Mouse (Mus musculus) olfactory bulb, adult 2 months (tissue): Measurements from ENCODE around the gene Serpini1.

Experiments
- CTCF ChIP-seq: fragments of 200-500 bp; IDR thresholded peaks from 2 replicates; pipeline ENCODE4 v1.5.1; 2012; ENCODE audit warnings: low read depth, mild to moderate bottlenecking, low read length, moderate library complexity; ENCODE audit not compliant: insufficient read depth
- POLR2A ChIP-seq: fragments of 200-500 bp; IDR thresholded peaks from 2 replicates; pipeline ENCODE4 v1.6.1; 2012; ENCODE audit warnings: mild to moderate bottlenecking, low read depth, low read length, moderate library complexity; ENCODE audit not compliant: insufficient read depth

DNA sequence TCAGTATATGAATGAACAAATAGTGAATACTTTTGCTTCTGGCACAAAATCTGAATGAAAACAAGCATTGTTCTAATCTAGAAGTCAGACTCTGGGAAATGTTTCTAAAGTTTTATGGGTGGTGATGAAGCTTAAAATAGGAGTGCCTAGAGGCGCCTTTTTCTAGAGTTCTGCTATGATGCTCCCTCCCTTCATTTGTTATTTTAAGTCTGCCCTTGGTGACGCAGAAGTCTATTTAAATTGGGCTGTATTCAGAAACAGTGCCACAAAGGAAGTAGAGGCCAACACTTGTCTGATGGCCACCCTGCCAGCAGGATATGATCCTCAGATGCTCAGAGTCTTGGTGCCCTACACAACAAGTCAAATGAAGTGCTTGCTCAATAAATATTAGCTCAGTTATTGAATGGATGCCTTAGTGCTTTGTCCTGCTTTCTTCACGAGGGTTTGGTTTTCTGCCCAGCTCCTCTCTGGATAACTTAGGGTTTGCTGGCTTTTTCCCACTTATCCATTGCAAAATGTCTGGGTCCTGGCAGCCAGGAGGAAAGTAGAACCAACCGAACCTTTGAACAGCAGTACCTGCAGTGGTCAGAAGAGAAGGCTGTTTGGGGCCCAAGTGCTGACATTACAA lies 73.8 kb downstream of the Serpini1 start:
- TF ChIP-seq CTCF, result no peak
- no peak for TF ChIP-seq POLR2A
